Mouse (Mus musculus): Measurements from ENCODE around the gene Myo1d.

Myo1d gene

DNA sequence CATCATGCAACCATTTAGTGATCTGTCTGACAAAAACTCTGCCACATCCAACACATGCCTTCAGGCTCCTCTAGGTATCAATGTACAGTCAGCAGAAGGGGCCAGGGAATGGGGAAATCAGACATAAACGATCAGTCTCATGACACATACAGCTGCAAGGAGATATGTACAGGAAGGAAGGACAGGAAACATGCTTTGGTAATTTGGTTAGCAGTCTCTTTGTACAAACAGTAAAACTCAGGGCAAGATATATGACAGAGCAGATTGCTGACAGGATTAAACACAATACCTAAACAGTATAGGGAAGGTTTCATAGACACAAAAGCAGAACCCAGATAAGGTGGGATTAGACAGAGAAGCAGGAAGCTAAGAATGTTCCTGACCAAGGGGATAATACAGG lies 60.8 kb downstream of the Myo1d start:
- no peak for DNase-seq (ENCODE audit: low spot score)

- DNase-seq (ENCODE audit: low spot score), result no peak
Observed at GRCm38 (mm10) chr11:80718036-80718435, 61.8 kb downstream of the Myo1d start.

DNA sequence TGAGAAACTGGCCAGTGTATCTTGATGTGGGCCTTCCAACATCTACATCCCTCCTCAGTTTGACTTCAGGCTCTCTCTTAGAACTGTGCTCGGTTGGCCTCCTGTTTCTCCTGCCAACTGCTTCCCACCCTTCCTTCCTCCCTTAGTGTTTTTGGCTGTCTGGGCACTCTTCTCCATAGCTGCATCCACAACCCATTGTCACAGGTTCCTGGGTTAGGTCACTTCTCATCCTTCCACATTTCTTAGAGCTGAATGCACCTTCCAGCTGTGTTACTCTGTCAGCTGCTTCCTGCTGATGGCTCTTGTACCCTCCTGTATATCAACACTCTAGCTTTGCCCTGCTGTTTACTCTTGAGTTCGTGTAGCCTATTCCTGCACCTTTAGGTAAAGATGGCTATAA lies 64.7 kb downstream of the Myo1d start:
- no peak for DNase-seq (ENCODE audit: low spot score)

DNA sequence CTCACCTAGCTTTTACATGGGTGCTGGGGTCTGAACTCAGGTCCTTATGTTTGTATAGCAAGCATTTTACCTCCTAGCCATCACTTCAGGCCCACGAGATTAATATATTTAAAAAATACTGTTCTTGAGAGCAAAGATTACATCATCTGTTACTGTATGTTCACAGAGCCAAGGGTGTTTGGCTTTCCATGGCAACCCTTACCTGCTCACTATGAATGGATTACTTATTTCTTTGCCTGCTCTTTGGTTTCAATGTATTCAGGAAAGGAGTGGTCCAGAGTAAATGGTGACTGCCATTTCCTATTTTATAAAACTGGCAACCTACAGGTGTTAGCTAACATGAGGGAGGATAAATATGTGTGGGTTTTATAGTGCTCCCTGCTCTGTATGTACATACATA lies 66.1 kb downstream of the Myo1d start:
- DNase-seq (ENCODE audit: low spot score), result no peak

GRCm38 (mm10) chr11:80712201-80712600 lies 67.6 kb downstream of the Myo1d start:
- DNase-seq (ENCODE audit: low spot score), result no peak

DNA sequence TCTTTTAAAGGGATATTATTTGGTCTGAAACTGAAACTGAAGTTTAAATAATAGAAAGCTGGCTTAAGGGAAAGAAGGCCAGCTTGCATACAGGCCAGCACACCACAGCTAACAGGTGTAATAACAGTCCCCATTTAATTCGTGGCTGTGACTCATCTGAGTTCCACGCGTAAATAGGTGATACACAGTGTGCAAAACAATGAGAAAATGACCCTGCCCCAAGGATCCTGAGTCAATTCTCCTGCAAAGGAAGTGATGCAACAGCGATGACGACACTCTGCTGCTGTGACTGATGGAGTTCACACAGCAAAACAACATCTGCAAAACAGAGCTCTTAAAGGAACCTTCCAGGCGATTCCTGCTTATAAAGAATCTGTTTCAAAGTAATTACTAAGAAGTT lies 68.5 kb downstream of the Myo1d start:
- no peak for DNase-seq (ENCODE audit: low spot score)

- no peak for DNase-seq (ENCODE audit: low spot score)
Observed at GRCm38 (mm10) chr11:80700611-80701010, 79.2 kb downstream of the Myo1d start.

DNA sequence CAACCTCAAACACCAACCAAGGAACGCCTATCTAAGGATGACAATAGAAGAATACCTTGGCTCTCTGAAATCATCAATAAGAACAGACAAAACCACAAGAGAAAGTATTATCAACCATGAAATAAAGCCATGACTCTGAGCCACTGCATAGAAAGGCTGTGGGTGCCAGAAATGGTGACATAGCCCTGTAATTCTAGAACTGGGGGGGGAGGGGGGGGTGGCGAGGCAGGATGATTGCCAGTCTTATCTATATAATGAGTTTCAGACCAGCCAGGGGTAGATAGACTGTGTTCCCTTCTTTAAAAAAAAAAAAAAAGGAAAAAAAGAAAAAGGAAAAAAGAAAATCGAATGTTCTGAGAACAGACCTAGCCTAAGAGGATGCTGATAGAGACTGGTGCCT lies 81.1 kb downstream of the Myo1d start:
- DNase-seq (ENCODE audit: low spot score), result no peak

DNA sequence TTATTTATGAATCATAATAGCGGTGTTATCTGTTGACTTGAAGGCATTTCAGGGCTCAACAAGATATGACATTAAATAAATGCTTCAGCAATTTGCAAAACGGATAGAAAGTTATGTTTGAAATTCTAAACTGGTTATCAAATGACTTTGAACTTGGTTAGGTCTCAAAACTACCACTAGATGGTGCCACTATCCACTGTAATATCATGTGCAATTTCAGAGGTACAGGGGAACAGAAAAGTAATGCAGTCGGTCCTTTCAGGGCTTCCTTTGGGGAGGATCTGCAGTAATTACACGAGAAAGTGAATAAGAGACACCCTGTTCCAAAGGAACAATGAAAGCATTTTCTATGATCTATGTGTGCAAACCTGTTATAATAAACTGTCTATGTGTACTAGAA lies 83.5 kb downstream of the Myo1d start:
- DNase-seq (ENCODE audit: low spot score), result no peak

DNA sequence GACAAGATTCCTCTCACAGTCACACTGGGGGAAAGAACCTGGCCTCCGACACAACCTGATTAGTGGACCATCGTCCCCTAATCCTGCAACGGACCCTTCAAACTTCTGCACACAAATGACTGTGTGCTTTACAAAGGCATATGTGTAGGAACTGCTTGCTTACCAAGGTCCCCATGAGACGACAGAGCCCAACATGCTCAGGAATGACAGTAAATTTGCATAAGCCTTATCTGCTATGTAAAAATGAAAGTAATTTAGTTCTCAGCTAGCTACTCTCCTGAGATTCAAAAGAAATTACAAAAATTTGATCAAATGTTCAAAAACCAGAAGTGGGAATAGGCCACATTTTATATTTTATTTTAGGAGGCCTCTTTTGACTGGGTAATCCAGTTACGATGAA lies 95.2 kb downstream of the Myo1d start:
- no peak for DNase-seq (ENCODE audit: low spot score)

DNA sequence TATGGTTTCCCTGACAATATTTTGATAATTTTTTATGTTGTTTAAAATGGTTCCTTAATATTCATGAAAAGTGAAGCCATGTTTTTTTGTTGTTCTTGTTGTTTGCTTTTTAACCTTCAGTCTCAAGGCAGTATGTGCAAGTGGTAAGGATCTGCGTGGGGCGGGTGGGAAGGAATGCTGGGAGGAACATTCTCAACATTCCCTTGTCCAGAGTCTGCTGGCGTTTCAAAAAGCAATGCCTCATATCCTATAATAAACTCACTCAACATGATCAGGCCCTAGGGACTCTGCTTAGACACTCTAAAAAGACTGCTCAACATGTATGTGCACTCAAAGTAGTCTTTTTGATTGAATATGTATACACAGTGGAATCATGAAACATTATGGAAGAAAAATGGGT lies 97.1 kb downstream of the Myo1d start:
- no peak for DNase-seq (ENCODE audit: low spot score)

GRCm38 (mm10) chr11:80673013-80673412 lies 106.8 kb downstream of the Myo1d start:
- DNase-seq (ENCODE audit: low spot score), result no peak

DNA sequence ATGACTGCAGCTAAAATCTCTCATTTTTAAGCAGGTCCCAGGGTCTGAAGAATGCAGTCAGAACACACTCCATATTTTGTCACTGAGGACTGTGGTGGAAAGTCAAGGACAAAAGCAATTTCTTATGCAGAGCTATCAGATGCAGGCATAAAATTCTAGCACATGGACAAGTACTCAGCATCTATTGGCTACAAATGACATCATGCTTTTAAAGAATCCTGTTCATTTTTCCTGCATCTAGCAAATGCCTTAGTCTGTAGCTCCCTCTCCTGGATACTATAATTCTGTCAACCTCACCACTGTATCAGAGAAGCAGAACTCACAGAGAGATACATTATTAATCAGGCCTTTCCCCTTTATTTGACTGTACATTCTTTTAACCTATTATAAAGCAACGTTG lies 109.4 kb downstream of the Myo1d start:
- DNase-seq (ENCODE audit: low spot score), result peak; percentile 82

GRCm38 (mm10) chr11:80669934-80670333 lies 109.9 kb downstream of the Myo1d start:
- peak; percentile 35 for DNase-seq (ENCODE audit: low spot score)

- DNase-seq (ENCODE audit: low spot score), result no peak
Observed at GRCm38 (mm10) chr11:80666211-80666610, 113.6 kb downstream of the Myo1d start.

GRCm38 (mm10) chr11:80664261-80664660 lies 115.6 kb downstream of the Myo1d start:
- DNase-seq (ENCODE audit: low spot score), result peak; percentile 19

- peak; percentile 33 for DNase-seq (ENCODE audit: low spot score)
Observed at GRCm38 (mm10) chr11:80645111-80645510, 134.7 kb downstream of the Myo1d start.

GRCm38 (mm10) chr11:80628992-80629865 lies 150.6 kb downstream of the Myo1d start:
- DNase-seq (ENCODE audit: low spot score), result no peak

- no peak for DNase-seq (ENCODE audit: low spot score)
Observed at GRCm38 (mm10) chr11:80628581-80628980, 151.2 kb downstream of the Myo1d start.

DNA sequence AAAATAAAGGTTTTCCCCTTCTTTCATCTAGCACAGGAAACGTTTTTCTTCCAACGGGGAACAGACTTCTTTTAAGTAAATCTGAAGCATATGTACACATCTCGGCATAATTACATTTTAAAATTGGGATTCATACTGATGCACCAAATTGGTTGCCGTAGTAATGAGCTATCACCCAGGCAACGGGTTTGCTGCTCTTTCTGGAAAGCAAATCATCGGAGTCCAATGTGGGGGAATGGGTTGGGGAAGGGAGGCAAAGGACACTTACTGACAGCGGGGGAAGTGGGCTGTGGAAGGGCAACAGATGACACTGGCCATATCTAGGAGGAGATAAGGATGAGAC lies 156.8 kb downstream of the Myo1d start:
- DNase-seq (ENCODE audit: low spot score), result peak; percentile 53

GRCm38 (mm10) chr11:80622233-80623037 lies 157.4 kb downstream of the Myo1d start:
- no peak for DNase-seq (ENCODE audit: low spot score)

DNA sequence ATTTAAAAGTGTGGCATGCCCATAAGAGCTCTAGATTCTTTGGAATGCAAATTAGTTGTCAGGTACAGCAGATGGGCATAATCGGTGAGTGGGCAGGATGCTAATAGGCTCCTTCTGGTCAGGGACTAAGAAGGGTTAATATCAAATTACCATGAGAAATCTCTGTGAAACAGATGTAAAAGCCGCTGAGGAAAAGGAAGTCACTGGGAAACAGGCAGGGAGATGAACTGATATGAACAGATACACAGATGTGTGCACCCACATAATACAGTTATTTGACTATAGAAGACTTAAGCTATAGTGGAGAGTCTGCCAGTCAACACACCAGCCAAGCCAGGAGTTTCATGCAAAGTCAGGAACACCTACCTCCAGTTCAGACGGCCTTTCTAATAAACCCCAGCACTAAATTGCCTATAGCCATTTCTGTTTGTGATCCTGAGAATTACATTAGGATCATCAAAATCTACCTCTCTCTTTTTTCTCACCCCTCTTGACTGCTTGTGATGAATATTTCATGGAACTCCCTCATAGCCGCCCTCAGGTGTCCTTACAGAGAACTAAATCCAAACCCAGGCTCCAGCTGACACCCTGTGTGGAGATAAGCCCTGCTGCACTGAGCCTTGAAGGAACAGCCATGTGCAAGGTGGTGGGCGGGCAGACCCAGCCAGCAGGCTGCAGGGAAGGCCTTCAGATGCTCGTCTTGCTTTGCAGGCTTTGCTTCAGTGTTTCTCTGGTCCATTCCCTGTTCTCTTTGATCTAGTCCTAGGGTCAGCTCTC lies 164.7 kb downstream of the Myo1d start:
- peak; percentile 61 for DNase-seq (ENCODE audit: low spot score)

- DNase-seq (ENCODE audit: low spot score), result no peak
Observed at GRCm38 (mm10) chr11:80614418-80614817, 165.4 kb downstream of the Myo1d start.

Measured in left cerebral cortex, adult 11 months (tissue).